Comparison of ENCODE assay signal across 9 mouse cellular contexts in the genomic region with DNA sequence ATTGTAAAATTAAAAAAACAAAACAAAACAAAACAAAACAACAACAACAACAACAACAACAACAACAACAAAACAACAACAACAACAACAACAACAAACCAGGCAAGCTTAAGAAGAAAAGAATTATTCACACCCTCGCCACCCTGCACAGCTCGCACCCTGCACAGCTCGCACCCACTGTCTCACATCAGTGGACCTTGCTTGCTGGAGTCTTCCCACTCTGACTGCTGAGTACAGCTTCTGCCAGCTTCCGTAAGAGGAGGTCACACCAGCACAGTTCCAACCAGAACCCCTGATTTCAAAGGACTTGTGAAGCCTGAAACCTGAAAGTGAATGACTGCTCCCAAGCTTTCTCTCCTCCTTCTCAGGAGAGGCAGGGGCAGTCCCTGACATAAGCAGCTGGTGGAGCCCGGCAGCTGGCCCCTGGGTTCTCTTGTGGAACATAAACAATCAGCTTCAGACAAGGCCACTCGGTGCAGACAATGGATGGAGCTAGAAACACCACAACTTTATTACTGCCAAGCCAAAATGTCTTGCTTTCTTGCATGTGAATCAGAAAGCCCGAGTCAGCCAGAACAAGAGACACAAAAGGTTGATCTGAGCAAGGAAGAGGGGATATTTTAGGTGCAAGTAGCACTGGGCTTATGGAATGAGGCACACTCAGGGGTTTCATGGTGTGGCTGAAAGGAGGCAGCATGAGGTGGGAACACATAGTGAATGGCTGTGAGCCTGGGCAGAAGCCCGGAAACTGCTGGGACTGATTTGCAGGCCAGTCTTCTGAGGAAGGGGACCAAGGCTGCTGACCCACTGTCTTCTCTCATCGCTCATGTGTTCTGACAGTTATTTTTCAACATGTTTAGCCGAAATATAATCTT.
DNase-seq lines count a peak whose midpoint lies in the region; ATAC-seq and TF ChIP-seq lines count a peak whose summit lies in the region.
"Had no signal": no experiment of that assay in that cellular context is flagged by ENCODE, and none has a peak within 500 bp of the region (broad histone marks: within the 10 kb centered on the region; RNA-seq: fewer than 3 reads in every experiment).

No protein-coding gene starts in this region.

- H3K4me3 ChIP-seq in kidney, embryonic 16.5 days (ENCODE audit: low read length): no peak overlapping the region
- no peak overlapping the region for H3K4me3 ChIP-seq in kidney, adult 2 months (ENCODE audit: insufficient read depth, low read depth, low read length)
- H3K4me3 ChIP-seq in hindbrain, embryonic 12.5 days: no peak overlapping the region

- no peaks in the 10 kb centered on the region for H3K36me3 ChIP-seq in kidney, embryonic 16.5 days (ENCODE audit: insufficient read depth, low read length)
- no peaks in the 10 kb centered on the region for H3K36me3 ChIP-seq in kidney, adult 2 months (ENCODE audit: control insufficient read depth, insufficient read depth, low read length)
- H3K36me3 ChIP-seq in hindbrain, embryonic 12.5 days: no peaks in the 10 kb centered on the region
- H3K36me3 ChIP-seq: G1E had no signal

- no peak overlapping the region for H3K27ac ChIP-seq in kidney, embryonic 16.5 days (ENCODE audit: low read length)
- H3K27ac ChIP-seq in kidney, adult 2 months (ENCODE audit: insufficient read depth, low read depth, low read length): no peak overlapping the region
- 0 out of 2 replicates have a peak overlapping the region, but pooled peaks have one; percentile 17 for H3K27ac ChIP-seq in hindbrain, embryonic 12.5 days

- DNase-seq in kidney, adult 2 months: no peak
- peak; percentile 46 for DNase-seq in embryo, embryonic 9.5 days (ENCODE audit: extremely low spot score)
- peak; percentile 46 for DNase-seq in neural tube, embryonic 10.5 days (ENCODE audit: extremely low spot score, low spot score)
- DNase-seq in right cerebral cortex, adult 18-20 months: no peak
- no peak for DNase-seq in c-Kit-positive CD71-positive TER-119-positive erythroid progenitor cells, embryonic 14.5 days (ENCODE audit: low spot score)
- no peak for DNase-seq in adrenal gland, adult (ENCODE audit: inconsistent age in 2 of 2, low spot score in 1 of 2)

- H3K9me3 ChIP-seq in kidney, embryonic 16.5 days (ENCODE audit: low read length): no peaks in the 10 kb centered on the region
- H3K9me3 ChIP-seq in hindbrain, embryonic 12.5 days (replicated peaks): no peaks in the 10 kb centered on the region
- H3K9me3 ChIP-seq: G1E had no signal

- TF ChIP-seq CTCF in kidney, adult 2 months (conservative IDR thresholded peaks at IDR 0.05; ENCODE audit: insufficient read depth, insufficient read length, low read depth, low read length): no peak

- H3K9ac ChIP-seq in kidney, embryonic 16.5 days (replicated peaks; ENCODE audit: low read length): no peak overlapping the region
- no peak overlapping the region for H3K9ac ChIP-seq in hindbrain, embryonic 12.5 days

- TF ChIP-seq POLR2A in kidney, adult 2 months (IDR thresholded peaks at IDR 0.05; ENCODE audit: low read depth, low read length): no peak

- peak; percentile 69; the same call in 1 of the 2 replicates for ATAC-seq in kidney, embryonic 16.5 days (ENCODE audit: low FRiP score, low TSS enrichment)
- ATAC-seq in hindbrain, embryonic 12.5 days (ENCODE audit: low FRiP score): peak; percentile 67

- no peak overlapping the region for H3K4me2 ChIP-seq in kidney, embryonic 16.5 days (replicated peaks; ENCODE audit: low read depth, low read length)
- no peak overlapping the region for H3K4me2 ChIP-seq in hindbrain, embryonic 12.5 days (replicated peaks)

- 42% methylated on average over 10 of the region's 10 CpGs for WGBS in kidney, embryonic 16.5 days
- WGBS in kidney, adult 2 months: 53% methylated on average over 10 of the region's 10 CpGs
- WGBS in hindbrain, embryonic 12.5 days: 51% methylated on average over 10 of the region's 10 CpGs

- no peaks in the 10 kb centered on the region for H3K27me3 ChIP-seq in kidney, embryonic 16.5 days (ENCODE audit: insufficient read depth, low read length)
- H3K27me3 ChIP-seq in kidney, adult 2 months (replicated peaks; ENCODE audit: control insufficient read depth, insufficient read depth, low read length): no peaks in the 10 kb centered on the region
- H3K27me3 ChIP-seq in hindbrain, embryonic 12.5 days: no peaks in the 10 kb centered on the region

- peaks cover 6% of the 10 kb centered on the region; the same call in 1 of the 2 replicates for H3K4me1 ChIP-seq in kidney, embryonic 16.5 days (ENCODE audit: insufficient read depth, low read length)
- no peaks in the 10 kb centered on the region for H3K4me1 ChIP-seq in kidney, adult 2 months (ENCODE audit: control insufficient read depth, insufficient read depth, low read length)
- peaks cover 7% of the 10 kb centered on the region for H3K4me1 ChIP-seq in hindbrain, embryonic 12.5 days

Comparison
In these comparisons a context has a peak if more than half of its experiments do, and no peak if none do; other contexts are left out.
1. DNase-seq: peak in embryo, embryonic 9.5 days (single experiment) and neural tube, embryonic 10.5 days (single experiment); none in kidney, adult 2 months (single experiment), right cerebral cortex, adult 18-20 months (single experiment), c-Kit-positive CD71-positive TER-119-positive erythroid progenitor cells, embryonic 14.5 days (single experiment) and adrenal gland, adult (0 of 2).